Mouse (Mus musculus) midbrain, postnatal 0 days (tissue): ENCODE results near the gene Kdm7a. TPM values are rescaled to one million over a fixed set of nuclear protein-coding genes. Genes with fewer than 3 reads are reported as not detected.

Source experiments
- ATAC-seq: fragments of 200-750 bp; cut with Nextera tagmentation; 2 replicates; pipeline ENCODE4 v1.8.0; 2017; ENCODE audit warnings: moderate number of reproducible peaks, mild to moderate bottlenecking, moderate TSS enrichment, moderate library complexity; ENCODE audit not compliant: low FRiP score
- DNase-seq: peaks from one replicate; pipeline ENCODE4 v3.0.0-alpha.2; 2015; ENCODE audit warnings: low spot score
- H3K27ac ChIP-seq: fragments of 300-500 bp; sonication (generic); 2 replicates; pipeline ENCODE4 v1.5.1; 2014; ENCODE audit warnings: low read depth, mild to moderate bottlenecking, low read length, mixed read lengths
- H3K27me3 ChIP-seq: fragments of 300-500 bp; sonication (generic); 2 replicates; pipeline ENCODE4 v1.6.1; 2014; ENCODE audit warnings: low read length, control low read depth, mixed read lengths; ENCODE audit not compliant: insufficient read depth
- H3K36me3 ChIP-seq: fragments of 300-500 bp; sonication (generic); 2 replicates; pipeline ENCODE4 v1.6.1; 2014; ENCODE audit warnings: low read length, control low read depth, mixed read lengths; ENCODE audit not compliant: insufficient read depth
- H3K4me1 ChIP-seq: fragments of 300-500 bp; sonication (generic); 2 replicates; pipeline ENCODE4 v1.6.1; 2014; ENCODE audit warnings: mild to moderate bottlenecking, control low read depth, antibody characterized with exemption, low read length, mixed read lengths; ENCODE audit not compliant: insufficient read depth
- H3K4me2 ChIP-seq: fragments of 300-500 bp; sonication (generic); 2 replicates; pipeline ENCODE4 v1.6.1; 2014; ENCODE audit warnings: low read depth, mild to moderate bottlenecking, low read length, mixed read lengths; ENCODE audit not compliant: poor library complexity, severe bottlenecking
- H3K4me3 ChIP-seq: fragments of 300-500 bp; sonication (generic); 2 replicates; pipeline ENCODE4 v1.5.1; 2014; ENCODE audit warnings: low read depth, mild to moderate bottlenecking, low read length, moderate library complexity
- H3K9ac ChIP-seq: fragments of 300-500 bp; sonication (generic); replicated peaks from 2 replicates; pipeline ENCODE4 v1.6.1; 2014; ENCODE audit warnings: mild to moderate bottlenecking, low read length, moderate library complexity, mixed read lengths; ENCODE audit not compliant: poor library complexity, severe bottlenecking
- H3K9me3 ChIP-seq: fragments of 300-500 bp; sonication (generic); 2 replicates; pipeline ENCODE4 v1.6.1; 2016; ENCODE audit warnings: low read length, control low read depth
- CTCF ChIP-seq: IDR thresholded peaks from 2 replicates; pipeline ENCODE4 v1.5.1; 2016; ENCODE audit warnings: antibody characterized with exemption, mild to moderate bottlenecking
- WGBS: fragments of 180-500 bp; shearing (Covaris S2); extraction: QIAGEN DNeasy Blood & Tissue Kit; methylation state at CpG from one replicate; pipeline ENCODE4 v1.1.7; 2014; 5-methylcytosine and 5-hydroxymethylcytosine counted together
- polyA plus RNA-seq: library from polyadenylated mRNA; unstranded; fragments of >200 nt; fragmentation: Nextera tagmentation; extraction: Ambion mirVana; gene quantifications from 2 replicates; pipeline ENCODE4 v1.2.1, GENCODE M21; 2015
- total RNA-seq: library from RNA; depleted of rRNA; stranded (reverse); fragments of >200 nt; gene quantifications from 2 replicates; pipeline ENCODE4 v1.2.3, GENCODE M21; 2014

Gene Kdm7a
- total and polyA plus RNA-seq, 2 experiments from 2014 or later, result 1.5 to 5.4 TPM

DNA sequence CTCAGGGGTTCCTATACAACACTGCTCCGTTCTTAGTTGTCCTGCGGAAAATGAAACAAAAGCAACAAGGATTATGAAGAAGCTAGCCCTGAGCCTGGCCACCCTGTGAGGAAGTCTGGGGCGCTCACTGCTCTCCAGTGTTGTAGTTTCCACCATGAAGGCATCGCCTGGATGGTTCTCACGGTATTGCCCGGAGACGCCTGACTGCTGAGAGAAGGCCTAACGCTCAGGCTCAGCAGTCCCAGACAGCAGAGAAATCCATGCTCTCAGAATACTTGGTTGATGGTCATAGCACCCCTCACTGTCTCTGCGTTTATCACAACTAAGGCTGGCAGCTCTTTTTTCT is 20.0 kb upstream of the Kdm7a start:
- Histone ChIP-seq H3K9me3 (no peaks in the 10 kb centered on the region), H3K27ac (no peak overlapping the region), H3K36me3 (no peaks in the 10 kb centered on the region), H3K4me1 (no peaks in the 10 kb centered on the region), H3K9ac (no peak overlapping the region), H3K4me2 (no peak overlapping the region), H3K4me3 (no peak overlapping the region), H3K27me3 (no peaks in the 10 kb centered on the region)
- TF ChIP-seq CTCF, result no peak
- WGBS, result 23% methylated on average over 9 of the region's 9 CpGs
- DNase-seq (no peak), ATAC-seq (no peak)

DNA sequence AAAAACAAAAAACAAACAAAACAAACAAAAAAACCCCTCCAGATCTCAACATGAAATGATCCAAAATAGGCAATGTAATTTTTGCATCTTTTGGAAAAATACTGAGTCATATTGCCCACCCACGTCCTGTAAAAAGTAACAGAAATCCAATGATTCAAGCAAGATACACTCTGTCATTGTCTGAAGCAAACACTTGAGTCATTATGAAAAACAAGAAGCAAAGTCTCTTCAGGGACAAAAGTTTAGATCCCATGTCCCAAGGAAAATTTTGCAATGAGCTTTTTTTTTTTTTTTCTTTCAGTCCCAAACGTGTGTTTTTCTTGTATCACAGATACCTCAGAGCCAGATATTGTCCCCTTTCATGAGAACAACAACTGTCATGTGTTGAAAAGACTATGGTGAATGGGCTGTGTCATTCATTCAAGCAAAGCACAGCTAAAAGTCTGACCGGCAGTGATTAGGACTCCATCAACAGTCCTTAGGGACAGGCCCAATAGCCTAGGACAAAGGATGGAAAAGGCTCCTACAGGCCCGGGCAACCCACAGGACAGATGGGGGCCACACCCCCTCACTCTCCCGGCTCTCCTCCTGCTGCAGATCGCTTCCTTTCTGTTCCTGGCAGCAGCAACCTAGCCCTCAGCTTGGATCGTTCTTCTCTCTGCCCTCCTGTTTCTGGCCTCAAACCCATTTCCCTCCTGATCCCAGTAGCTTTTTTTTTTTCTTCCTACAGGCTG is 19.5 kb upstream of the Kdm7a start:
- TF ChIP-seq CTCF, result no peak
- Histone ChIP-seq H3K27me3 (no peaks in the 10 kb centered on the region), H3K4me3 (no peak overlapping the region), H3K9ac (no peak overlapping the region), H3K27ac (no peak overlapping the region), H3K36me3 (no peaks in the 10 kb centered on the region), H3K4me1 (no peaks in the 10 kb centered on the region), H3K9me3 (no peaks in the 10 kb centered on the region), H3K4me2 (no peak overlapping the region)
- WGBS, result 11% methylated on average over 7 of the region's 7 CpGs
- DNase-seq (peak; percentile 19), ATAC-seq (no peak)

DNA sequence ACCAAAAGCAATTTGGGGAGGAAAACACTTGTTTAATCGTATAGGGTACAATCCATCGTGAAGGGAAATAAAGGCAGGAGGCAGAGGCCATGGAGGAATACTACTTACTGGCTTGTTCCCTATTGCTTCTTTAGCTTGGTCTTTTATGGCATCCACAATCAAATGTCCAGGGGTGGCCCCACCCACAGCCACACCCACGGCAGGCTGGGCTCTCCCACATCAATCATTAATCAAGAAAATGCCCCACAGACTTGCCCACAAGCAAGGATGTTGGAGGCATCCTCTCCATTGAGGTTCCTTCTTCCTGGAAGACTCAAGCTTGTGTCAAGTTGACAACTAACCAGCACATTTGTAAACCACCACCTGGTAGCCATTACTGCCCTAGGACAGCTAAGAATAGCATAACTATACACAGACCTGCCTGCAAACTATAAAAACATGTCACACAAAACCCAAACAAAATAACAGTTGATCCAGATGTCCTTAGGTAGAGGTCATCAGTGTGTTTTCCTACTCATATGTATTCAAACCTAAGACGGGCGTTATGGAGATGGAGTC is 16.8 kb upstream of the Kdm7a start:
- no peak overlapping the region for H3K27ac ChIP-seq
- H3K9ac ChIP-seq, result no peak overlapping the region
- no peaks in the 10 kb centered on the region for H3K36me3 ChIP-seq
- no peak overlapping the region for H3K4me2 ChIP-seq
- 91% methylated on average over 5 of the region's 5 CpGs for WGBS
- DNase-seq (no peak), ATAC-seq (no peak)
- H3K4me3 ChIP-seq, result no peak overlapping the region
- no peaks in the 10 kb centered on the region for H3K4me1 ChIP-seq
- TF ChIP-seq CTCF, result no peak
- H3K9me3 ChIP-seq, result no peaks in the 10 kb centered on the region
- no peaks in the 10 kb centered on the region for H3K27me3 ChIP-seq

- Histone ChIP-seq H3K27me3 (no peaks in the 10 kb centered on the region), H3K4me3 (no peak overlapping the region), H3K4me1 (no peaks in the 10 kb centered on the region), H3K4me2 (no peak overlapping the region), H3K27ac (no peak overlapping the region), H3K9me3 (no peaks in the 10 kb centered on the region), H3K36me3 (no peaks in the 10 kb centered on the region), H3K9ac (no peak overlapping the region)
- ATAC-seq (no peak), DNase-seq (no peak)
- WGBS, result 83% methylated on average over 5 of the region's 5 CpGs
- TF ChIP-seq CTCF, result no peak
Measured at GRCm38 (mm10) chr6:39222487-39222886, 15.9 kb upstream of the Kdm7a start.

DNA sequence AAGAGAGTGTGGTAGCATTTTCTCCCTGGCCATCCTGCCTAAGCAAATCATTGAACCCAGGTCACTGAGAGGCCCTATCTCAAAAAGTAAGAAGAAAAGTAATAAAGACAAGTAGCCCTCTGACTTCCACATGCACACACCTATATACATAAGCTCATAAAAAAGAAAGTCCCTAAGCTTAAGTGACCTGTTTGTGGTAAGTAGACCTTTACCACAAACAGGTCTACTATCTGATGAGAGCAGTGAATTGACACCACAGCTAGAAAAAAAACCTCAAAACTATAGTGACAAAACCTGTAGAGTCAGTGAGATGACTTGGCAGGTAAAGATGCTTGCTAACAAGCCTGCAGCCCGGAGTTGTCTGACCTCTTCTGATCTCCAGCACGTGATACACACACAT is 11.4 kb upstream of the Kdm7a start:
- TF ChIP-seq CTCF, result no peak
- H3K4me3 ChIP-seq, result no peak overlapping the region
- H3K4me1 ChIP-seq, result no peaks in the 10 kb centered on the region
- no peak for ATAC-seq
- no peak overlapping the region for H3K4me2 ChIP-seq
- 88% methylated on average over 2 of the region's 2 CpGs for WGBS
- no peak overlapping the region for H3K27ac ChIP-seq
- no peaks in the 10 kb centered on the region for H3K36me3 ChIP-seq
- H3K27me3 ChIP-seq, result no peaks in the 10 kb centered on the region
- H3K9me3 ChIP-seq, result no peaks in the 10 kb centered on the region
- no peak overlapping the region for H3K9ac ChIP-seq
- no peak for DNase-seq

- no peak overlapping the region for H3K27ac ChIP-seq
- no peaks in the 10 kb centered on the region for H3K9me3 ChIP-seq
- WGBS, result 95% methylated on average over 3 of the region's 3 CpGs
- no peak overlapping the region for H3K4me2 ChIP-seq
- H3K27me3 ChIP-seq, result no peaks in the 10 kb centered on the region
- no peaks in the 10 kb centered on the region for H3K4me1 ChIP-seq
- no peak overlapping the region for H3K9ac ChIP-seq
- no peak for DNase-seq
- ATAC-seq, result no peak
- TF ChIP-seq CTCF, result no peak
- no peaks in the 10 kb centered on the region for H3K36me3 ChIP-seq
- no peak overlapping the region for H3K4me3 ChIP-seq
Measured at GRCm38 (mm10) chr6:39217138-39217537, 10.5 kb upstream of the Kdm7a start.
